Mouse (Mus musculus) olfactory bulb, adult 2 months (tissue): ENCODE data around the gene Xylt1.

Experiments
- CTCF ChIP-seq: fragments of 200-500 bp; IDR thresholded peaks from 2 replicates; pipeline ENCODE4 v1.5.1; 2012; ENCODE audit warnings: low read depth, mild to moderate bottlenecking, low read length, moderate library complexity; ENCODE audit not compliant: insufficient read depth
- POLR2A ChIP-seq: fragments of 200-500 bp; IDR thresholded peaks from 2 replicates; pipeline ENCODE4 v1.6.1; 2012; ENCODE audit warnings: mild to moderate bottlenecking, low read depth, low read length, moderate library complexity; ENCODE audit not compliant: insufficient read depth

DNA sequence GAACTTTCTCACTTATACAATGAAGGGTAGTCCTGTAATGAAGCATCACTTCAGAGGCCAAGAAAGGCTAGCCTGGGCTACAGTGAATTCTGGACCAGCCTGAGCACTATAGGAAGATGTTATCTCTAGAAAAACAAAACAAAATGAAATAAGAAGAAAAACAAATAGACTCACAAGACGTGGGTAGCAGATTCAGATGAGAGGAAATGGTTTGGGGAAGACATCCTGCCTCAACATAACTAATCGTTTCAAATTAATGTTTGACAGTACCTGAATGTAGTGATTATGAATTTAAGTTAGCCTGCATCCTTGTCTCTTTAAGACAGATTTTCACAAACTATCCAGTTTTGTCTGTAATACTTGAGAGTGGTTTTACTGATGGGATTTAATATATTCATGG lies 117.4 kb downstream of the Xylt1 start:
- no peak for TF ChIP-seq POLR2A
- no peak for TF ChIP-seq CTCF
